Mouse (Mus musculus): ENCODE results near the gene Ctf1.
"Not testable (repeated sequence)": the region's sequence is repeated elsewhere in the genome, so short reads cannot be mapped to it uniquely, and the experiment has no call there.

The Ctf1 gene

GRCm38 (mm10) chr7:127732066-127732465 is 19.5 kb downstream of the Ctf1 start, which contains the start of gene Ctf2:
Gene Ctf2 (minus strand): TSS chr7:127732166.
- DNase-seq (ENCODE audit: extremely low spot score, low spot score) = not testable (repeated sequence)

GRCm38 (mm10) chr7:127744366-127745045 is 32.0 kb downstream of the Ctf1 start, which contains the start of gene Fbxl19:
Gene Fbxl19 (plus strand): TSS chr7:127744543.
- peak; percentile 68 for DNase-seq (ENCODE audit: extremely low spot score, low spot score)

GRCm38 (mm10) chr7:127745251-127745651 is 32.7 kb downstream of the Ctf1 start:
- peak; percentile 89 for DNase-seq (ENCODE audit: extremely low spot score, low spot score)

GRCm38 (mm10) chr7:127745652-127746493 is 33.3 kb downstream of the Ctf1 start:
- DNase-seq (ENCODE audit: extremely low spot score, low spot score) = peak; percentile 93

- DNase-seq (ENCODE audit: extremely low spot score, low spot score) = peak; percentile 75
Measured at GRCm38 (mm10) chr7:127746494-127747491, 34.3 kb downstream of the Ctf1 start.

GRCm38 (mm10) chr7:127747559-127748234 is 35.2 kb downstream of the Ctf1 start:
- no peak for DNase-seq (ENCODE audit: extremely low spot score, low spot score)

GRCm38 (mm10) chr7:127748235-127748560 is 35.7 kb downstream of the Ctf1 start:
- no peak for DNase-seq (ENCODE audit: extremely low spot score, low spot score)

- no peak for DNase-seq (ENCODE audit: extremely low spot score, low spot score)
Measured at GRCm38 (mm10) chr7:127750131-127751127, 37.9 kb downstream of the Ctf1 start.

- DNase-seq (ENCODE audit: extremely low spot score, low spot score) = no peak
Measured at GRCm38 (mm10) chr7:127751619-127752018, 39.1 kb downstream of the Ctf1 start.

- DNase-seq (ENCODE audit: extremely low spot score, low spot score) = no peak
Measured at GRCm38 (mm10) chr7:127752069-127752468, 39.5 kb downstream of the Ctf1 start.

- no peak for DNase-seq (ENCODE audit: extremely low spot score, low spot score)
Measured at GRCm38 (mm10) chr7:127753158-127753557, 40.6 kb downstream of the Ctf1 start.

GRCm38 (mm10) chr7:127753741-127754140 is 41.2 kb downstream of the Ctf1 start:
- DNase-seq (ENCODE audit: extremely low spot score, low spot score) = no peak

GRCm38 (mm10) chr7:127759716-127760115 is 47.2 kb downstream of the Ctf1 start:
- DNase-seq (ENCODE audit: extremely low spot score, low spot score) = no peak

GRCm38 (mm10) chr7:127760478-127760877 is 47.9 kb downstream of the Ctf1 start:
- no peak for DNase-seq (ENCODE audit: extremely low spot score, low spot score)

- peak; percentile 65 for DNase-seq (ENCODE audit: extremely low spot score, low spot score)
Measured at GRCm38 (mm10) chr7:127761026-127761425, 48.5 kb downstream of the Ctf1 start.

GRCm38 (mm10) chr7:127763642-127764041 is 51.1 kb downstream of the Ctf1 start:
- DNase-seq (ENCODE audit: extremely low spot score, low spot score) = no peak

- no peak for DNase-seq (ENCODE audit: extremely low spot score, low spot score)
Measured at GRCm38 (mm10) chr7:127765756-127766155, 53.2 kb downstream of the Ctf1 start.

GRCm38 (mm10) chr7:127766851-127767609 is 54.5 kb downstream of the Ctf1 start:
- DNase-seq (ENCODE audit: extremely low spot score, low spot score) = no peak
